Mouse (Mus musculus) left cerebral cortex, postnatal 10 days (tissue): ENCODE measurements around the gene Banp. TPM values are rescaled to one million over a fixed set of nuclear protein-coding genes. Genes with fewer than 3 reads are reported as not detected.

ENCODE experiments used
- DNase-seq, 2 experiments: peaks; one replicate each; pipeline ENCODE4 v3.0.0; 2021 to 2022; ENCODE audit warnings: low spot score in 2 of 2, mixed read lengths in 1 of 2; ENCODE audit errors: extremely low spot score in 1 of 2
- intact Hi-C: fragments of 180-260 bp; cut with DNase I; formaldehyde crosslinking; loops from one replicate; pipeline ENCODE4 v1.15.1; 2025
- total RNA-seq, 2 experiments: library from RNA; stranded (reverse); gene quantifications; 2 replicates each; pipeline ENCODE4 v1.2.3; 2021

Gene Banp
- total RNA-seq, 2 experiments from 2014 or later: 20.8 to 22.7 TPM

DNA sequence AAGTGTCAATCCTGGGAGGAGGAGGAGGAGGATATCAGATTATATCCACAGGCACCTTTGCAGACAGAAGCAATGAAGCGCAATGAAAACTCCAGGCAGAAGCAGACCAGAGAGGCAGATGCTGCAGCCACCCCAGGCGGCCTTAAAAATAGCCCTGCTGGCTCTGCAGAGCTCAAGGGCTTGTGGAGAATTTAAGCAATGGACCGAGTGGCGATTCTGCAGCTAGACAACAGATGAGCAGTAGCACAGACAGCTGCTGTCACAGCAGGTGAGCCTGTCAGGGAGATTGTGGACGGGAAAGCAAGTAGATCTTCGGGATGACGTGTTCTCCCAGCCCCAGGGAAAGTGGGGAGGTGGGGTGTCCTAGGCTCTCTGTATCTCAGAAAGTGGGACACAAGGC lies 81.4 kb downstream of the Banp start:
- intact Hi-C loops: no loop called here
- no peak for DNase-seq

DNA sequence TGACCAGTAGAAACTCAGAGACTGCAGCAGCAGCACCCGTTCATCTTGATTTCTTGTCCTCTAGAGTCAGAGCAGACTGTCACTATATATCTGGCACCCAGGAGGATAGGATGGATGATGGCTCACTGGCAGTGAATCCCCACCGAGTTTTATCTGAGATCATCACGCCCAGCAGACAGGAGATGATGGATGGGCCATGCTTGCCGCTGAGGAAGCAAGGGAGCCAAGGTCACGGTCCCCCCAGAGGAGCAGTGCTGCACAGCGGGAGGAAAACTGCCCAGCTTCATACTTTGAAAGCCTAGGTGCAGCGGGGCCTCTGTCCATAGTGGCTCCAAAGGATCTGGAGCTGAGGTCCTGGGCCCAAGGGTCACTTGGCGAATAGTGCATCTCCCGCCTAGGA lies 83.2 kb downstream of the Banp start:
- DNase-seq: no peak
- intact Hi-C loops: no loop called here

DNA sequence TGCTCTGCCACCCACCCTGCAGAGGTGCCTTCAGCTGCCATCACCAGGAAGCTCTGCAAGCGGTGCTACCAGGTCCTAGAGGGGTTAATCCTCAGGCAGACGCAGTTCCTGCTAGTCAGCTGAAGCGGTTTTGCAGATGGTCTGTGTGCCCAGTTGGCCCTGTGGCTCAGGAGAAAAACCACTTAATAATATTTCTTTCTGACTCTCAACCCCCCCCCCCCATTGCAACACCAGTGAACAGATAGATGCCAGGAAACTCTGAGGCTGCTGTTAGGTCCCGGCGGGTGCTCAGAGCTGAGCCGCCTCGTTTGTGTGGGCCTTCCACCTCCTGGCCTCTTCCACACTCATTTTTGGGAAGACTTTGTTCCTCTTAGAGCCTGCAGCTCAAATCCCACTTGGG lies 86.0 kb downstream of the Banp start:
- intact Hi-C loops: no loop called here

DNA sequence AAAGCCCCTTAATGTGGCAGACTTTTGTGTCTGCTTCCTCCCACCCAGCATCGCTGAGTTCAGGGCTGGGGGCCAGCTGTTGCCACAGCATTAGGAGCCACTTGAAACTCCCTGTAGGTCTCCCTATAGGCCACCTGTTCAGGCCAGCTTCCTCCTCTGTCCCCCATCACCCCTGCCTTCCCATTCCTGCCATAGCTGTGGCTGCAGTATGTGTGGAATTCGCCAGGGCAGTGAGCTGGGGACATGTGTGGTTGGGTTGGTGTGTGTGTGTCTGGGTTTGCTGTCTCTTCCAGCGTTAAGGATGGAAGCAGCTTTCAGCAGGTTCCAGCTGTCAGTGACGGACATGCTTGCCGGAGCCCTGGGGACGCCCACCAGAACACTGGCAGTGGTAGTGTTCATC lies 86.8 kb downstream of the Banp start:
- intact Hi-C loops: no loop called here
- no peak for DNase-seq

More for the DNA sequence above, 86.0 kb downstream of the Banp start:
- DNase-seq: no peak

DNA sequence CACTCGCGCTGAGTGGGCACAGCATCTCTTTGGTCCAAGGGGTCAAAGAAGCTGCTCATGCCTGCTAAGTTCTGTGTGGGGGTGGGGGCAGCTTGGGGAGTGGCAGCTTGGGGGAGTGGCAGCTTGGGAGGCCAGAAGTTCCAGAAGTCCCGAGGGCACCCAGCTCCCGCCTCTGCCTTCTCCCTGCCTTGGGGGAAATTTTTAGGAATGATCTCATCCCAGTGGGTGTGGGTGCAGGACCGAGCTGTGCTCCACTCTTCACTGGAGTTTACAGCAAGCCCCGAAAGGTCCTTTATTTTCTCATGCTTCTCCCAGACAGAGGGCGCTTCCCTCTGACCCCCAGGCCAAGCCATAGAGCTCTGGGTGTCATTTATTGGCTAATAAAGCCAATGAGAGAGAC lies 87.7 kb downstream of the Banp start:
- intact Hi-C loops: no loop called here

DNA sequence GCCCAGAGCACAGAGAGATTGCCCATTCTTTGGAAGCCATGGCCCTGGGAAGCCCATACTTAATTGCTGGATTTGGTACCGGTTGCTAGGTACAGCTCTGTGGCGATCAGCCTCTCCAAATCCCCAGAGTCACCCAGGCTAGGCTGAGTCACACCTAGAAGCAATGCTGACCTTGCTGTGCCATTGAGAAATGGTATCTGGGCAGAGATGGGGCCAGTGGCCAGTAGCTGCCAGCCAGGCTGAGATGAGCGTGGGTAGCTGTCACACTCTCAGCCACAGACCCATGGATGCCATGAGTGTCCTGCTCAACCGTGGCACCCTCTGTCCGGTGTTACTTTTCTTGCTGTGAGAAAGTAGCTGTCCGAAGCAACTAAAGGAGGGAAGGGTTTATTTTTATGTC lies 88.5 kb downstream of the Banp start:
- no peak for DNase-seq
- intact Hi-C loops: no loop called here

More for the DNA sequence above, 87.7 kb downstream of the Banp start:
- DNase-seq: no peak

DNA sequence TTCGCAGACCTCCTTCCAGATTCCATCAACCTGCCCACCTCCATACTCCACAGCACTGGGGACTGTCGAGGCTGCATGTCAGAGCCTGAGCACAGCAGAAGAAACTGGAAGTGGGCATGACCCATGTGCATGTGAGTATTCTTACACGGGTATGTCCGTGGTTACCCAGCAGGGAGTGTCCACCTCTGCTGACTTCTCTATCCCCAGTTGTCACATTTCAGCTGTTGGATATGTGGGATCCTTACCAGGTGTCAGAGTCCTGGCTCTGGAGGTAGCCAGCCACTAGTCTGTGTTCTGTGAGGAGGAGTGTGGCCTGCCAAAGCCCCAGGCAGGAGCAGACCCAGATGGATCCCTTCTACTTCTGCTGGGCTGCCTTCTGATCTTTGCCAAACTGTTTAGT lies 89.9 kb downstream of the Banp start:
- DNase-seq: no peak
- intact Hi-C loops: no loop called here

DNA sequence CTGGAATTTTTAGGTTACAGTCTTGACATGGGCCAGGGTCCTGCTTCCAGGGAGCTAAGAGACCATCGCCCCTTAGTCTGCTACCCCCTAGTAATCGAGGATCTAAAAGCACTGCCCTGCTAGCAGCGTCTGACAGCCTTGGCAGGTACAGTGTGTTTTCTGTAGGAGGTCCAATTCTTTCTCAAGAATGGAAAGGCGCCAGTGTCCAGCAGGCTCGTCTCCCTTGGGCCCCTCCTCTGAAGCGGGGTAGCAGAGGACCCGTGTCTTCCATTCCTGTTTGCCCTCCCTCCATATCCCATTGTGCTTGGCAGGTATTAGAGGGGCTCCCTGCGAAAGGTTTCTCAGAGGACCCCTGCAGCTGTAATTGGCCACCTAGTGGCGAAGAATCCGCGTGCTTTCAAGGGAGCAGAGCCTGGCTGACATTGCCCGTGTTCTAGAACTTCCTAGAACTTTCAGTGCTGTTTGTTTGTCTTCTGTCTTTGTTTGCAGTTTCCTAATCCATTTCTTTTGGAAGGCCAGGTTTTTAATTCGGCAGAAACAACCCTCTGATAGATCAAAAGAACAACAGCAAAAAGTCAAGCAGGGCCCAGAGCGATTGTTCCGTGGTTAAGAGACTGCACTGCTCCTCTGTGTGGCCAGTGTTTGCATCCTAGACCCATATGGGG lies 97.8 kb downstream of the Banp start:
- no peak for DNase-seq
- intact Hi-C loops: no loop called here

DNA sequence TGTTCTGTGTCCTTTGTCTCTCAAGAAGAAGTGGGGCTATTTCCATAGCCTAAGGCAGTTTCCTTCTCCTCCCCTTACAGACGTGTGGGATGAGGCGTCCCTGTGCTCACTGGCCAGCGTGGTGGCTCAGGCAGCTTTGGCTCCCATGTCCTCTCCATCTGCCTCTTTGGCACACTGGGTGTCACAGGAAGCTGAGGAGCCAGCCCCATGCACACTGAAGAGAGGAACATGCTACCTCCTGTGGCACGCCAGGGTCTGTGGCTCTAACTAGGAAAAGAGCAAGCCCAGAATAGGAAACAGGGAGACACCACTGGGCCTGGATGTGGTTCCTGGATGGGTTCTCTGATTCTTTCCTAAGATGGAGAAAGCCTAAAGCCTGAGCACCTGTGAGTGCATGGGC lies 99.7 kb downstream of the Banp start:
- intact Hi-C loops: no loop called here
- no peak for DNase-seq

DNA sequence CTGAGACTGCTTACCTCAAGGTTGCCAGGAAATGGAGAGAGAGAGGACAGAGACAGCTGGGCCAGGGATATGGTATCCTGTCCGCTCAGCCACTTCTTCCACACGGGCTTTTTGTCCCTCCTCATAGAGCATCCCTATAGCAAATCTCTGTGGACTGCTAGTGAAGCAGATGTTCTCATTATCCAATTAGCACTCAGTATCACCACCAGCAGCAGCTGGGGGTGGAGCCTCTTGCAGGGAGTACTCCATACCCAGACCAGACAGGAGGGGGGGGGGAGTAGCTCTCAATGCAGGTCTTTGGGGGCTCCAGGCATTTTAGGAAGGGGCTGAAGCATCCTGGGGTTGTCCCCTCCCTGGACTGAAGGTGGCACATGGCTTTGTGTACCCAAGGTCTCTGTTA lies 100.4 kb downstream of the Banp start:
- intact Hi-C loops: no loop called here

DNA sequence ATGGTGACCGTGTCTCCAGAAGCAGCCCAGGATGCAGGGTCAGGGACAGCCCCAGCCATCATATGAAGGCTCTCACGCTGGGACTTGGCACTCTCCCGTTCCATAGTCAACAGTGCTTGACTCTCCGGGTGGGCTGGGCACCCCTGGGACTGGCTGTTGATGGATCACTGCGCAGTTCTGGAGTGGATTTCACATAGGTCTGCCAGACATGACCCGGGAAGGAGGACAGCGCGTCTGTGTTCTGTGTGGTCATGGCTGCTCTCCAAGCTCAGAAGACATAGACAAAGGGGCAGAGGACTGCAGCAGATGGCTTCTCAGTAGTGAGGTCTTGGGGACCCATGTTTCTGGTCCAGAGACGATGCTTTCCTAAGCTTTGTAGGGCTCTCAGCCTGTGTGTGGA lies 101.1 kb downstream of the Banp start:
- DNase-seq: no peak
- intact Hi-C loops: no loop called here

More for the DNA sequence above, 100.4 kb downstream of the Banp start:
- DNase-seq: no peak

DNA sequence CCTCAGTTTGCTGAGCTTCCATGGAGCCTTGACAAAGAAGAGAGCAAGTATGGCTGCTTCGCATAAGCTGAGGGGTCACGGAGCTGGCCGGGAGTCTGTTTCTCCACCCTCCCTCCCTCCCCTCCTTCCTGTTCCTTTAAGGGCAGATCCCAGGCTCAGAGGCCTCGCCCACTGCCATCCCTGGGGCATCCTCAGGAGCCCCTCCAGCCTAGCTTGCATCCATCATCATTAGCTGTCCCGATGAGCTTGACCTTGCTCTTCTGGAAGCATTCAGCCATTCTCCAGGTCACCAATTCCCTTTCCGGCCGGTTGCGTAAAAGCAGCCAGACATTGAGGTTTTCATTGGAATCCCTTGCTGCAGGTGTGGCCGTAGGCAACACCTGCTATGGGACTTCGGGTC lies 105.8 kb downstream of the Banp start:
- DNase-seq: no peak
- intact Hi-C loops: no loop called here

DNA sequence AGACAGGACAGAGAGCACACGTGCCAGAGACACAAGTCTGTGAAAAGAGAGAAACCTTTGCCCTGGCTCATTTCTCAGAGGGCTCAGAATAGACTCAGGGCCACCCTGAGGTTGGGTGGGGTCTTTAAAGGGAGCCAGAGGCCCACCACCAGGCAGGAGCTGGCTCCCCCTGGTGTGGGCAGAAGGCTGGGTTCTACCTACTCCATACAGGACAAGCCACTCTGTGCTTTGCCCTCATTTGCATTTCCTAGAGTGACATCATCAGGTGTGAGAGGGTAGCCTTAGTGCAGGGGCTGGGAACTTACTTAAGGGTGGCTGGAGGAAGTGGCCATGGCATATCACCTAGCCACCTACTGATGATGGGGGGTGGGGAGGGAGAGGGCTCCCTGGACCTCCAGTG lies 106.6 kb downstream of the Banp start:
- DNase-seq: no peak
- intact Hi-C loops: no loop called here

DNA sequence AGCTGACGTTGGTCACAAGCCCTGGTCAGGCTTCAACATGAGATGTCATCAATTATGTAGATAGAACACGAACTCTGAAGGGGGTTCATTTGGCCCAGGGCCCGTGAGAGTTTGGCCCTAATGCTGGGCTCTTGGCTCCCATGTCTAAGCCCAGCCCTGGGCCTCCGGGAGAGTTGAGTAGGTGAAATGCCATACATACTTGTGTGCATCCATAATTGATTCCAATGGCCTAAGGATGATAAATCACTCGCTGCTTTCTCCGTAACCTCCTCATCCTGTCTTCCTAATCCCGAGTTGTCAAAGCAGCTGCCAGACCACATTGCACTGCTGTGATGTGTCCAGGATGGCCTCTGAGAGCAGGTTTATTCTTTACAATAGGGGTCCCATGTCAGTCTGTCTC lies 107.3 kb downstream of the Banp start:
- intact Hi-C loops: no loop called here
- DNase-seq: no peak

DNA sequence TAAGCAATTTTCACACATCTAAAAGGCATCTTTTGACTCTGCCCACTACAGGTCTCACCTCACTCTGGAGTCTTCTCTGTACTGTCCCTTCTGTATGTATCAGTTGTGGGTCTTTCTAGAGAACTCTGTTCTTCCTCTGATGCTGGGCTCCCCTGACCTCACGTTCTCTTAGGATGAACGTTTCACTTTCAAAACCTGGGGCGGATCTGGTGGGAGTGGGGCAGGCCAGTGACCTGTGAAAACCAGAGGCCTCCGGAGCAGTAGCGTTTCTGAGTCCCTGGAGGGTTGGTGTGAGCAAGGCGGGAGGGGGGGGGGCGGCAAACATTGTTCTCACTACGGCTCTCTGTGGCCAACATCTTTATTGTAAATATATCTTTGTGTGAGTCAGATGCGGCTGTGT lies 109.0 kb downstream of the Banp start:
- intact Hi-C loops: no loop called here
- no peak for DNase-seq

DNA sequence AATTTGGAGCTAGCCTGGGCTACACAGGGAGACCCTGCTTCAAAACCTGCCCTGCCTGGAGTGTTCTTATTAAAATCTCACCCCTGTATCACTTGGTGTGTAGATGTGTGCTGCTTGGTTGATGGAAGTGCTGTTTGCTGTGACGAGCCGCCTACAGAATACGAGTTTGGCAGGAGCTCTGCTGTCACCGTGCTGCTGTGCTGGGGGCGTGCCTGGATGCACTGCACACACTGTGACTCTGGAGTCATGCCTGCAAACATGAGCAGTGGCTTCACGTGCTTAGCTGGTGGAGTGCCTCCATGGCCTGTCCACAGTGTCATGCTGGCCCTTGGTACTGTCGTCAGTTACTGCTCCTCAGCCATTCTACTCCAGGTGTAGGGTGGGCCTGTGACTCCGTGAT lies 109.4 kb downstream of the Banp start:
- no peak for DNase-seq
- intact Hi-C loops: no loop called here

DNA sequence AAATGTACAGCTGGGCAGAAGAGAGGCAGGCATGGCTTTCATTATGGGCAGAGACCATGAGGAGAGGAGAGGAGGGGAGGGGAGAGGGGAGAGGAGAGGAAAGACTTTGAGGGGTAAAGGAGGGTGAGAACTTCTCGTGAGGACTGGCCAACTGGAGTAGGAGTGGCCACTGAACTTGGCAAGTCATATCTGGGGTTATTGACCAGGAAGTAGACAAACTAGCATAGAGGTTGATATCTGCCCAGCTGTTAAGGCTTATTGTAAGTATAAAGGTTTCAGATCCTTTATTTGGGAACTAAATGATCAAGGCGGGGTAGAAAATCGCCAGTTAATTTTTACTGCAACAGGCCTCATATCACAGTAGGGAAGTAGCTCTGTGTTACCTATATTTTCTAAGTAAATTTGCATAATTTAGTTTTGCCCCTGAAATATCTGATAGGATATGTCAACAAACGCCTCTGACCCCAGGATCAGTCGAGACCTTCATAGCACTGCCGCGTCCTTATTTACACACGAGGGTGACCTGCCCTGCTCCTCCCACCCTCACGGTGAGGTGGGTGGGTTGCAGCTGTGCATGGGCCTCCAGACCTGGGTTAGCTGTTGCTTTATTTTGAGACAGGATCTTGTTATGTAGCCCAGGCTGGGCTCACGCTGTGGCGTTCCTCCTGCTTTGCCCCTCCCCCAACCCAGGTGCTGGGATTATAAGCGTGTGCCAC lies 113.1 kb downstream of the Banp start:
- intact Hi-C loops: no loop called here
- no peak for DNase-seq

DNA sequence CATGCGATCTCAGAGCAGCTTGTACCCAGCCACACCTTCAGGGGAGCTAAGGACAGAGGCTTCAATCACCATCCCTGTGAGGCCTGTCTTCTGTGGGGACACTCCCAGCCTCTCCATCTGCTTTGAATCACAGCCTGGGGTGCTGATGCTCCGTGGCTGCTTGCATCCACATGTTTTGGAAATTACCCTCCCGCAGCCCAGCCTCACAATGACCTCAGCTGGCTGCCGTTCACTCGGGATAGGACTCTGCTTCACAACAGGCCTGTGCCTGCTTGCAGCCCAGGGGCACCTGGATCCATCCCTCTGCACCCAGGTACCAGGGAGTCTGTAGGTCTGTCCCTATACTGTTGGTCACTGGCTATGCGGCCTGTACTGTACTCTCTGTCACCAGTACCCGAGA lies 114.8 kb downstream of the Banp start:
- DNase-seq: no peak
- intact Hi-C loops: no loop called here

DNA sequence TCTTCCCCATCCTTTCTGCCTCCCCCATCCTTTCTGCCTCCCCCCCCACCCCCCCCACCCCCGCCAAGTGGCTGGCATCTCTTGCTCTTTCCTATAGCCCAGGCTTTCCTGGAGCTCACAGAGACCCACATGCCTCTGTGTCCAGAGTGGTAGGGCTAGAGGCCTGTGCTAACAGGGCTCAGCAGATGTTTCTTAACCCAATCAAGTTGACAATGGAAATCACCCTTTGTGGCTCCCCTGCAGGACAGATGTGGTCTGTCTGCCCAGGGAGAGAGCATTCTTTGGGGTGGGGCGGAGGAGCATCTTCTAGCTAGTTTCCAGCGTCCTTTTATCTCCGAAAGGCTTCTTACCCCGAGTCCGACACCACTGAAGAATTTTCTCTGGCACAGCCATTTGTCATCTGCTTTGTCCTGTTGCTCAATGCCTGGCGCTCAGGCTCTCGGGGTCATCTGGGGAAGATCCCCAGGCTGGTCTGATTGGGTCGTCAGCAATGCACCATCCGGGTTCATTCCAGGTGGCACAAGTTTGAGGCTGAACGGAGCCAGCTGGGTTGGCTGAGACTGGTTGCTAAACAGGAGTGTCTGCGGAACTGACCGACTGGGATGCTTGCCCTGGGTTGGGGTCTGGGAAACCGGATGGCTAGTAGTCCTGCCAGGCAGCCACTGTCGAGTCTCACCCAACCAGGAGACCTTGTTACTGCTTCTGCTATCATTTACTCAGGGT lies 118.4 kb downstream of the Banp start:
- intact Hi-C loops: no loop called here
- no peak for DNase-seq

DNA sequence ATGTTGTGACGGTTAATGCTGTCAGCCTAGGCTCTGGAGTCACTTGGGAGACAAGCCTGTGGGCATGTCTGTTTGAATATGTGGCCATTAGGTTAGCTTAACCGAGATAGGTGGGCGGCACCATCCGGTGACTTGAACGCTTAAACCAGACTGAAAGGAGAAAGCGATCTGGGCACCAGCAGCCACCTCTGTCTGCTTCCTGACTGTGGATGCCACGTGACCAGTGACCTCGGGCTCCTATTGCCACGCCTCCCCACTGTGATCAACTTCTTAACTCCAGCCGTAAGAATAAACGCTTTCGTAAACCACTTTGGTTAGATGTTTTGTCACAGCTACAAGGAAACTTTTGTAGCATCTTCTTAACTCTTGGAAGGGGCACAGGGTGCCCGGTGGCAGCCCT lies 119.1 kb downstream of the Banp start:
- no peak for DNase-seq
- intact Hi-C loops: no loop called here
